Mouse (Mus musculus): Measurements from ENCODE around the gene Ccdc171. TPM values are rescaled to one million over a fixed set of nuclear protein-coding genes. Genes with fewer than 3 reads are reported as not detected.
"Not testable (repeated sequence)": the region's sequence is repeated elsewhere in the genome, so short reads cannot be mapped to it uniquely, and the experiment has no call there.

The Ccdc171 gene
- total and polyA plus RNA-seq, 2 experiments from 2014 or later: 2.0 to 3.2 TPM

- WGBS: 77% methylated on average over 10 of the region's 10 CpGs
- no peaks in the 10 kb centered on the region for H3K4me1 ChIP-seq (ENCODE audit: insufficient read depth, low read length)
- ATAC-seq (0 out of 2 replicates have a peak, but pooled peaks have one; percentile 40), DNase-seq (ENCODE audit: low spot score) (peak; percentile 66)
- H3K9ac ChIP-seq (replicated peaks; ENCODE audit: low read length): no peak overlapping the region
- H3K4me3 ChIP-seq (ENCODE audit: low read length): no peak overlapping the region
- no peak overlapping the region for H3K27ac ChIP-seq
- no peaks in the 10 kb centered on the region for H3K27me3 ChIP-seq (ENCODE audit: insufficient read depth, low read length)
- peak; percentile 76 for TF ChIP-seq CTCF (IDR thresholded peaks at IDR 0.05; ENCODE audit: low read depth)
- no peaks in the 10 kb centered on the region for H3K36me3 ChIP-seq (ENCODE audit: insufficient read depth, low read length)
- H3K9me3 ChIP-seq (ENCODE audit: low read length): no peaks in the 10 kb centered on the region
- H3K4me2 ChIP-seq (ENCODE audit: low read depth, low read length): no peak overlapping the region
Observed at GRCm38 (mm10) chr4:83514976-83515669, 10.2 kb upstream of the Ccdc171 start.

GRCm38 (mm10) chr4:83516144-83516543 lies 9.2 kb upstream of the Ccdc171 start:
- not testable (repeated sequence) for H3K4me3 ChIP-seq (ENCODE audit: low read length); H3K9me3 ChIP-seq (ENCODE audit: low read length); H3K27me3 ChIP-seq (ENCODE audit: insufficient read depth, low read length); H3K36me3 ChIP-seq (ENCODE audit: insufficient read depth, low read length); H3K4me2 ChIP-seq (ENCODE audit: low read depth, low read length); H3K4me1 ChIP-seq (ENCODE audit: insufficient read depth, low read length); H3K9ac ChIP-seq (replicated peaks; ENCODE audit: low read length); H3K27ac ChIP-seq; ATAC-seq; DNase-seq (ENCODE audit: low spot score)
- 90% methylated on average over 5 of the region's 6 CpGs for WGBS

DNA sequence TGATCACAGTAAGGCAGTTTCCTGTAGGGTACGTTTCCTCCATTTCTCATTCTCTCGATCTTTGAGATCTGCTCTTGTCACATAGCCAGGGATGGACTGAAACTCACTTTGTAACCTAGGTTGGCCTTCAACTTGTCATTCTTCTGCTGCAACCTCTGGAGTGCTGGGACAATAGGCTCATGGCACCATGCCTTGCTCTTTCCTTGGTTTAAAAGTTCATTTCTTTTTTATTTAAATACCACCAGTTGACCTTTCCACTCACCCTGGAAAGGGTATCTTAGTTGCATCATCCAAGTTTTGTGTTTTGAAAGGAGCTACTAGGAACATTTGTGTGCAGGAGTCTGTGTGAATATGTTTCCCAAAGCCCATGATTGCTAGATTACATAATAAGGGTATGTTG lies 6.2 kb upstream of the Ccdc171 start:
- WGBS: 51% methylated on average over 2 of the region's 2 CpGs
- no peak for DNase-seq (ENCODE audit: low spot score)
- no peaks in the 10 kb centered on the region for H3K27me3 ChIP-seq (ENCODE audit: insufficient read depth, low read length)
- no peak overlapping the region for H3K27ac ChIP-seq
- no peak overlapping the region for H3K4me3 ChIP-seq (ENCODE audit: low read length)
- no peak overlapping the region for H3K9ac ChIP-seq (replicated peaks; ENCODE audit: low read length)
- no peaks in the 10 kb centered on the region for H3K36me3 ChIP-seq (ENCODE audit: insufficient read depth, low read length)
- no peaks in the 10 kb centered on the region for H3K9me3 ChIP-seq (ENCODE audit: low read length)
- H3K4me1 ChIP-seq (ENCODE audit: insufficient read depth, low read length): no peaks in the 10 kb centered on the region
- no peak overlapping the region for H3K4me2 ChIP-seq (ENCODE audit: low read depth, low read length)
- ATAC-seq: no peak
- TF ChIP-seq CTCF (IDR thresholded peaks at IDR 0.05; ENCODE audit: low read depth): no peak

DNA sequence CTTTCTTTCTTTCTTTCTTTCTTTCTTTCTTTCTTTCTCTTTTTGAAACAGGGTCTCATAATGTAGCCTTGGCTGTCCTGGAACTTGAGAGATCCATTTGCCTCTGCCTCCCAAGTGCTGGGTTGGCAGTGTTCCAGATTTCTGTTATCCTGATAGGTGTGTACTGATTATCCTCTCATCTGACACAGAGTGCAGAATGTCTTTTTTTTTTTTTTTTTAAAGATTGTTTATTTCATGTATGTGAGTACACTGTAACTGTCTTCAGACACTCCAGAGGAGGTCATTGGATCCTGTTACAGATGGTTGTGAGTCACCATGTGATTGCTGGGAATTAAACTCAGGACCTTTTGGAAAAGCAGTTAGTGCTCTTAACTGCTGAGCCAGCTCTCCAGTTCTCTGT lies 5.5 kb upstream of the Ccdc171 start:
- no peak for TF ChIP-seq CTCF (IDR thresholded peaks at IDR 0.05; ENCODE audit: low read depth)
- Histone ChIP-seq H3K36me3 (ENCODE audit: insufficient read depth, low read length) (no peaks in the 10 kb centered on the region), H3K4me3 (ENCODE audit: low read length) (no peak overlapping the region), H3K9me3 (ENCODE audit: low read length) (no peaks in the 10 kb centered on the region), H3K27ac (no peak overlapping the region), H3K4me2 (ENCODE audit: low read depth, low read length) (no peak overlapping the region), H3K27me3 (ENCODE audit: insufficient read depth, low read length) (no peaks in the 10 kb centered on the region), H3K9ac (replicated peaks; ENCODE audit: low read length) (no peak overlapping the region), H3K4me1 (ENCODE audit: insufficient read depth, low read length) (no peaks in the 10 kb centered on the region)
- DNase-seq (ENCODE audit: low spot score) (no peak), ATAC-seq (no peak)

- TF ChIP-seq CTCF (IDR thresholded peaks at IDR 0.05; ENCODE audit: low read depth): no peak
- DNase-seq (ENCODE audit: low spot score): no peak
- 81% methylated on average over 4 of the region's 4 CpGs for WGBS
Observed at GRCm38 (mm10) chr4:83520308-83520707, 5.0 kb upstream of the Ccdc171 start.

GRCm38 (mm10) chr4:83522066-83522465 lies 3.3 kb upstream of the Ccdc171 start:
- no peak overlapping the region for H3K4me2 ChIP-seq (ENCODE audit: low read depth, low read length)
- no peak overlapping the region for H3K9ac ChIP-seq (replicated peaks; ENCODE audit: low read length)
- H3K9me3 ChIP-seq (ENCODE audit: low read length): no peaks in the 10 kb centered on the region
- no peaks in the 10 kb centered on the region for H3K4me1 ChIP-seq (ENCODE audit: insufficient read depth, low read length)
- no peak for TF ChIP-seq CTCF (IDR thresholded peaks at IDR 0.05; ENCODE audit: low read depth)
- no peak overlapping the region for H3K27ac ChIP-seq
- no peaks in the 10 kb centered on the region for H3K27me3 ChIP-seq (ENCODE audit: insufficient read depth, low read length)
- H3K4me3 ChIP-seq (ENCODE audit: low read length): no peak overlapping the region
- WGBS: 48% methylated on average over 5 of the region's 5 CpGs
- H3K36me3 ChIP-seq (ENCODE audit: insufficient read depth, low read length): no peaks in the 10 kb centered on the region
- ATAC-seq (no peak), DNase-seq (ENCODE audit: low spot score) (no peak)

More at GRCm38 (mm10) chr4:83520308-83520707, 5.0 kb upstream of the Ccdc171 start:
- Histone ChIP-seq H3K9ac (replicated peaks; ENCODE audit: low read length) (no peak overlapping the region), H3K27me3 (ENCODE audit: insufficient read depth, low read length) (no peaks in the 10 kb centered on the region), H3K4me2 (ENCODE audit: low read depth, low read length) (no peak overlapping the region), H3K36me3 (ENCODE audit: insufficient read depth, low read length) (no peaks in the 10 kb centered on the region), H3K27ac (no peak overlapping the region), H3K4me1 (ENCODE audit: insufficient read depth, low read length) (no peaks in the 10 kb centered on the region), H3K9me3 (ENCODE audit: low read length) (no peaks in the 10 kb centered on the region), H3K4me3 (ENCODE audit: low read length) (no peak overlapping the region)
- ATAC-seq: no peak

DNA sequence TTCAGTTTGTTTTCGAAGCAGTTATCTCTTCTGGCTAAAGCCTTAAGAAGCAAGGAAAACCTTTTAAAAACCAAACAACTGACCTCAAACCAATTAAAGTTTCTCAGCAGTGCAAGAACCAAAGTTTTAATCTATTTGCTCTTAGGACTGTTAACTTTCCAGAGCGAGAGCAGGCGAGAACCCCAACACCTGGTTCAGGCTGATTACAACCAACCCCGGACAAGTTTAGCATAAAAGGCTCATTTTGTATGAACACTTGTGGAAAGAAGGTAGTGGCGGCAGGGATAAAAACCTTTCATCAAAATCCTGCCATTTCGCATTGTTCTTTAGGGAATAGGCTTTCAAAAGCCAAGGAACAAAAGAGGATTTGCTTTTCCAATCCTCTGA lies 896 bp upstream of the Ccdc171 start:
- WGBS: 6% methylated on average over 6 of the region's 6 CpGs
- TF ChIP-seq CTCF (IDR thresholded peaks at IDR 0.05; ENCODE audit: low read depth): no peak
- H3K4me3 ChIP-seq (ENCODE audit: low read length): peak overlapping the region; percentile 74
- H3K4me1 ChIP-seq (ENCODE audit: insufficient read depth, low read length): no peaks in the 10 kb centered on the region
- H3K36me3 ChIP-seq (ENCODE audit: insufficient read depth, low read length): no peaks in the 10 kb centered on the region
- H3K27me3 ChIP-seq (ENCODE audit: insufficient read depth, low read length): no peaks in the 10 kb centered on the region
- ATAC-seq: no peak
- H3K27ac ChIP-seq: peak overlapping the region; percentile 95
- H3K9ac ChIP-seq (replicated peaks; ENCODE audit: low read length): peak overlapping the region; percentile 62
- H3K9me3 ChIP-seq (ENCODE audit: low read length): no peaks in the 10 kb centered on the region
- no peak for DNase-seq (ENCODE audit: low spot score)
- H3K4me2 ChIP-seq (ENCODE audit: low read depth, low read length): peak overlapping the region; percentile 94

All from hindbrain, postnatal 0 days (tissue).